Mouse (Mus musculus) myocyte (in vitro differentiated cells): ENCODE data around the gene Rpl36. TPM values are rescaled to one million over a fixed set of nuclear protein-coding genes. Genes with fewer than 3 reads are reported as not detected.

ENCODE experiments used
- H3K27me3 ChIP-seq: one replicate; pipeline ENCODE4 v1.6.1; 2011; ENCODE audit not compliant: control insufficient read depth, insufficient read depth, insufficient read length
- H3K36me3 ChIP-seq: one replicate; pipeline ENCODE4 v1.6.1; 2011; ENCODE audit not compliant: control insufficient read depth, insufficient read depth
- H3K4me2 ChIP-seq: one replicate; pipeline ENCODE4 v1.6.1; 2011; ENCODE audit warnings: low read depth, control low read depth
- H3K4me3 ChIP-seq: one replicate; pipeline ENCODE4 v1.5.1; 2011; ENCODE audit warnings: mild to moderate bottlenecking, control low read depth, moderate library complexity
- H3K79me2 ChIP-seq: one replicate; pipeline ENCODE4 v1.6.1; 2011; ENCODE audit not compliant: control insufficient read depth, insufficient read depth
- H3ac ChIP-seq: one replicate; pipeline ENCODE4 v1.6.1; 2011; ENCODE audit not compliant: control insufficient read depth, insufficient read length
- CEBPB ChIP-seq: IDR thresholded peaks from 2 replicates; pipeline ENCODE4 v1.6.1; 2011; ENCODE audit warnings: mild to moderate bottlenecking, moderate library complexity; ENCODE audit not compliant: poor library complexity, insufficient read depth, severe bottlenecking
- E2F4 ChIP-seq: IDR thresholded peaks from one replicate; pipeline ENCODE4 v1.6.1; 2011; ENCODE audit warnings: mild to moderate bottlenecking, control low read depth, moderate library complexity; ENCODE audit not compliant: insufficient read depth
- MAX ChIP-seq: IDR thresholded peaks from one replicate; pipeline ENCODE4 v1.6.1; 2011; ENCODE audit warnings: low read depth, mild to moderate bottlenecking, control low read depth
- MYOD1 ChIP-seq, 3 experiments: IDR thresholded peaks; one replicate each; pipeline ENCODE4 v1.6.1; 2011; ENCODE audit warnings: control low read depth in 2 of 3, low read depth in 2 of 3, mild to moderate bottlenecking in 2 of 3, moderate library complexity in 1 of 3; ENCODE audit not compliant: insufficient read length in 2 of 3, control insufficient read depth in 1 of 3
- MYOG ChIP-seq, 3 experiments: IDR thresholded peaks; one replicate each; pipeline ENCODE4 v1.6.1; 2011; ENCODE audit warnings: control low read depth in 2 of 3, low read depth in 2 of 3, mild to moderate bottlenecking in 2 of 3; ENCODE audit not compliant: insufficient read length in 2 of 3, control insufficient read depth in 1 of 3, insufficient read depth in 1 of 3
- POLR2A ChIP-seq: IDR thresholded peaks from one replicate; pipeline ENCODE4 v1.6.1; 2011; ENCODE audit warnings: low read depth, mild to moderate bottlenecking, control low read depth, moderate library complexity; ENCODE audit not compliant: insufficient read length
- POLR2AphosphoS2 ChIP-seq: IDR thresholded peaks from one replicate; pipeline ENCODE4 v1.6.1; 2011; ENCODE audit warnings: low read depth, control low read depth; ENCODE audit not compliant: insufficient read length
- REST ChIP-seq: IDR thresholded peaks from one replicate; pipeline ENCODE4 v1.6.1; 2011; ENCODE audit warnings: mild to moderate bottlenecking, control low read depth, moderate library complexity; ENCODE audit not compliant: insufficient read depth, insufficient read length
- SRF ChIP-seq: IDR thresholded peaks from one replicate; pipeline ENCODE4 v1.6.1; 2011; ENCODE audit warnings: low read depth; ENCODE audit not compliant: control insufficient read depth, insufficient read length
- TCF12 ChIP-seq: IDR thresholded peaks from one replicate; pipeline ENCODE4 v1.6.1; 2011; ENCODE audit warnings: mild to moderate bottlenecking, control low read depth; ENCODE audit not compliant: poor library complexity, insufficient read depth, severe bottlenecking
- TCF3 ChIP-seq: IDR thresholded peaks from one replicate; pipeline ENCODE4 v1.6.1; 2011; ENCODE audit warnings: low read depth, control low read depth; ENCODE audit not compliant: insufficient read length
- USF1 ChIP-seq: IDR thresholded peaks from one replicate; pipeline ENCODE4 v1.6.1; 2011; ENCODE audit warnings: low read depth, mild to moderate bottlenecking, control low read depth, moderate library complexity
- polyA plus RNA-seq: library from polyadenylated mRNA; unstranded; fragments of >200 nt; fragmentation: generic; extraction: Trizol; gene quantifications from one replicate; pipeline ENCODE4 v1.2.1, GENCODE M21; 2012; ENCODE audit warnings: missing spikeins

The Rpl36 gene
- polyA plus RNA-seq, result 3,746 TPM

DNA sequence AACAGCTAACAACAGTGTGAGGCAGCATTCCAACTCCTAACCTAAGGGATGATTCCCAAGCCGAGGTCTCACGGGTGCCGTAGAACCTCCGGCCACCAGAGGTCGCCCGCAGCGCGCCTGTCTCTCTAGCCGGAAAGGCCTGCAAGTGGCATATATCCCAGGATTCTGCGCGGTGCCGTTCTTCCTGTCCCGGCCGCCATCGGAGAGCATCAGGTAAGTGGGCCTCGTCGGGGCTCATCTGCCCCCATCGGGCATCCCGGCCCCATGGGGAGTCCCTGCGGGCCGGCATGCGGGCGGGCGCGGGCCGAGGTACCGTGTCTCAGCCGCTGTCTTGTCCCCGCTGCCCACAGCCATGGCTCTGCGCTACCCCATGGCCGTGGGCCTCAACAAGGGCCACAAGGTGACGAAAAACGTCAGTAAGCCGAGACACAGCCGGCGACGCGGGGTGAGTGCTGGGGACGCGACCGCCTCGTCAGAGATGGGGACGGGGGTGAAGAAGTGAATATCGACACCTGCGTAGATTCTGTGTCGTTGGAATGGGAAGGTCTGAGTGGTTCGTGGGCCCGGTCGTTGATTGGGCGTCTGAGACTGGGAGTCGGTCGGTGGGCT is at the start of gene Rpl36:
Gene Rpl36, plus strand, starts transcription at position 181 of the 609 bp plus-strand sequence.
- Histone ChIP-seq H3K4me3 (peak within 1 kb of the TSS; percentile 73), H3ac (peak within 1 kb of the TSS; percentile 59)
- TF ChIP-seq USF1 (no peak), SRF (peak; percentile 71), TCF3 (no peak), POLR2A (peak; percentile 80), CEBPB (no peak), REST (no peak), POLR2AphosphoS2 (peak; percentile 88), MYOD1 (IDR thresholded peaks at IDR 0.05; ENCODE audit: control insufficient read depth in 1 of 3, insufficient read length in 2 of 3, low read depth in 2 of 3) (no peak), TCF12 (no peak), MAX (no peak), MYOG (IDR thresholded peaks at IDR 0.05; ENCODE audit: control insufficient read depth in 1 of 3, insufficient read depth in 1 of 3, insufficient read length in 2 of 3, low read depth in 2 of 3) (peak in 1 of 3 experiments; percentile 52), E2F4 (no peak)

DNA sequence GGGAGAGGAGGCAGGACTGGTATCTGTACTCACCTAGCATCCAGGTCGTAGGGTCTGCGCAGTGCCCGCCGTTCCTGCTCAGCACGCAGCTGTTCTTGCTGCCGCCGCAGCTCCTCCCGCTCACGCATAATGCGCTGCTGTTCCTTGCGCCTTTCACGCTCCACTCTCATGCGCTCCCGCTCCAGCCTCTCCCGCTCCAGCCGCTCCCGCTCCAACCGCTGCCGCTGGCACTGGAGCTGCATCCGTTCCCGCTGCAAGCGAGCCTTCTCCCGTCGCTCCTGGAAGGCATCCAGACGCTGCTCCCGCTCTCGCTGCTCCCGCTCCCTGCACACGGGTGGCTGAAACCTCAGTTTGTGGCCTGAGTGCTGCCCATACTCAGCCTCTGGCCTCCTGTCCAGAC is 46.9 kb upstream of the Rpl36 start:
- H3K27me3 ChIP-seq, result no peaks in the 10 kb centered on the region
- TF ChIP-seq E2F4, result no peak
- TF ChIP-seq POLR2AphosphoS2, result peak; percentile 63
- no peak for TF ChIP-seq USF1
- TF ChIP-seq POLR2A, result peak; percentile 13
- H3K36me3 ChIP-seq, result peaks cover 43% of the 10 kb centered on the region
- H3K4me3 ChIP-seq, result no peak overlapping the region
- H3ac ChIP-seq, result no peak overlapping the region
- H3K79me2 ChIP-seq, result no peaks in the 10 kb centered on the region
- H3K4me2 ChIP-seq, result no peak overlapping the region

More for the DNA sequence above, at the start of gene Rpl36:
- Histone ChIP-seq H3K79me2 (peaks cover 53% of the 10 kb centered on the region), H3K36me3 (peaks cover 19% of the 10 kb centered on the region), H3K27me3 (no peaks in the 10 kb centered on the region), H3K4me2 (peak within 1 kb of the TSS; percentile 95)

- Histone ChIP-seq H3K36me3 (peaks cover 46% of the 10 kb centered on the region), H3K79me2 (no peaks in the 10 kb centered on the region), H3ac (no peak overlapping the region), H3K4me2 (no peak overlapping the region), H3K27me3 (no peaks in the 10 kb centered on the region), H3K4me3 (no peak overlapping the region)
- peak in 1 of 3 experiments; percentile 30 for TF ChIP-seq MYOG (IDR thresholded peaks at IDR 0.05; ENCODE audit: control insufficient read depth in 1 of 3, insufficient read depth in 1 of 3, insufficient read length in 2 of 3, low read depth in 2 of 3)
- no peak for TF ChIP-seq CEBPB
- TF ChIP-seq MYOD1 (IDR thresholded peaks at IDR 0.05; ENCODE audit: control insufficient read depth in 1 of 3, insufficient read length in 2 of 3, low read depth in 2 of 3), result peak in 1 of 3 experiments; percentile 11
Observed at GRCm38 (mm10) chr17:56566918-56567317, 46.3 kb upstream of the Rpl36 start.

- H3K4me3 ChIP-seq, result no peak overlapping the region
- H3K79me2 ChIP-seq, result no peaks in the 10 kb centered on the region
- no peaks in the 10 kb centered on the region for H3K27me3 ChIP-seq
- peaks cover 46% of the 10 kb centered on the region for H3K36me3 ChIP-seq
- H3K4me2 ChIP-seq, result no peak overlapping the region
- H3ac ChIP-seq, result no peak overlapping the region
- TF ChIP-seq CEBPB, result no peak
- TF ChIP-seq REST, result no peak
- peak; percentile 40 for TF ChIP-seq POLR2AphosphoS2
Observed at GRCm38 (mm10) chr17:56567370-56567769, 45.8 kb upstream of the Rpl36 start.

- no peak for TF ChIP-seq POLR2AphosphoS2
- peak in 2 of 3 experiments; percentile 28 to 70 for TF ChIP-seq MYOD1 (IDR thresholded peaks at IDR 0.05; ENCODE audit: control insufficient read depth in 1 of 3, insufficient read length in 2 of 3, low read depth in 2 of 3)
- no peak for TF ChIP-seq SRF
- no peak for TF ChIP-seq POLR2A
- TF ChIP-seq USF1, result no peak
- no peak for TF ChIP-seq CEBPB
- peak in 1 of 3 experiments; percentile 80 for TF ChIP-seq MYOG (IDR thresholded peaks at IDR 0.05; ENCODE audit: control insufficient read depth in 1 of 3, insufficient read depth in 1 of 3, insufficient read length in 2 of 3, low read depth in 2 of 3)
- TF ChIP-seq TCF3, result no peak
- Histone ChIP-seq H3K4me2 (no peak overlapping the region), H3K36me3 (peaks cover 49% of the 10 kb centered on the region), H3K79me2 (no peaks in the 10 kb centered on the region), H3K27me3 (no peaks in the 10 kb centered on the region), H3ac (no peak overlapping the region), H3K4me3 (no peak overlapping the region)
Observed at GRCm38 (mm10) chr17:56570287-56570686, 42.9 kb upstream of the Rpl36 start.
